Mouse (Mus musculus) liver, embryonic 12.5 days (tissue): ENCODE data around the gene Dxo. TPM values are rescaled to one million over a fixed set of nuclear protein-coding genes. Genes with fewer than 3 reads are reported as not detected.
A peak's percentile ranks its signal among the peaks of the same experiment; 100 is the strongest.
"Not testable (repeated sequence)": the region's sequence is repeated elsewhere in the genome, so short reads cannot be mapped to it uniquely, and the experiment has no call there.

Experiments
- ATAC-seq: fragments of 200-750 bp; cut with Nextera tagmentation; 2 replicates; pipeline ENCODE4 v1.8.0; 2017; ENCODE audit warnings: moderate number of reproducible peaks, mild to moderate bottlenecking, moderate library complexity
- H3K27ac ChIP-seq: fragments of 300-500 bp; sonication (generic); 2 replicates; pipeline ENCODE4 v1.5.1; 2016; ENCODE audit warnings: mild to moderate bottlenecking
- H3K27me3 ChIP-seq: fragments of 300-500 bp; sonication (generic); replicated peaks from 2 replicates; pipeline ENCODE4 v1.6.1; 2016; ENCODE audit warnings: mild to moderate bottlenecking, moderate library complexity
- H3K36me3 ChIP-seq: fragments of 300-500 bp; sonication (generic); 2 replicates; pipeline ENCODE4 v1.6.1; 2016; ENCODE audit warnings: mild to moderate bottlenecking, moderate library complexity
- H3K4me1 ChIP-seq: fragments of 300-500 bp; sonication (generic); 2 replicates; pipeline ENCODE4 v1.6.1; 2016
- H3K4me2 ChIP-seq: fragments of 300-500 bp; sonication (generic); 2 replicates; pipeline ENCODE4 v1.6.1; 2016; ENCODE audit warnings: mild to moderate bottlenecking, moderate library complexity
- H3K4me3 ChIP-seq: fragments of 300-500 bp; sonication (generic); 2 replicates; pipeline ENCODE4 v1.5.1; 2016; ENCODE audit warnings: mild to moderate bottlenecking, moderate library complexity
- H3K9ac ChIP-seq: fragments of 300-500 bp; sonication (generic); 2 replicates; pipeline ENCODE4 v1.6.1; 2016; ENCODE audit warnings: mild to moderate bottlenecking, moderate library complexity
- H3K9me3 ChIP-seq: fragments of 300-500 bp; sonication (generic); replicated peaks from 2 replicates; pipeline ENCODE4 v1.6.1; 2016; ENCODE audit warnings: mild to moderate bottlenecking, moderate library complexity
- WGBS: fragments of 180-500 bp; shearing (Covaris S2); methylation state at CpG from one replicate; pipeline ENCODE4 v1.1.7; 2016; ENCODE audit not compliant: insufficient replicate concordance; 5-methylcytosine and 5-hydroxymethylcytosine counted together
- polyA plus RNA-seq: library from polyadenylated mRNA; unstranded; fragments of >200 nt; fragmentation: Nextera tagmentation; extraction: Ambion mirVana; gene quantifications from 2 replicates; pipeline ENCODE4 v1.2.1, GENCODE M21; 2016

The Dxo gene
- 37.0 and 38.8 TPM in 2 replicates for polyA plus RNA-seq

- Histone ChIP-seq H3K4me3 (peak within 1 kb of the TSS; percentile 76), H3K27me3 (no peaks in the 10 kb centered on the region), H3K9ac (peak within 1 kb of the TSS; percentile 81), H3K36me3 (peaks cover 72% of the 10 kb centered on the region), H3K4me1 (peaks cover 50% of the 10 kb centered on the region), H3K4me2 (peak within 1 kb of the TSS; percentile 97), H3K27ac (peak within 1 kb of the TSS; percentile 87), H3K9me3 (no peaks in the 10 kb centered on the region)
- ATAC-seq = peak; percentile 92
- WGBS = 1% methylated on average over 40 of the region's 40 CpGs
Observed at GRCm38 (mm10) chr17:34836856-34837221, at the start of gene Dxo, which contains the start of gene Stk19. Dxo (plus strand) TSS chr17:34837019. Stk19 (minus strand) TSS chr17:34836945.

GRCm38 (mm10) chr17:34795016-34795415, 41.8 kb upstream of the Dxo start:
- Histone ChIP-seq H3K4me1 (no peaks in the 10 kb centered on the region), H3K4me2 (no peak overlapping the region), H3K9ac (no peak overlapping the region), H3K36me3 (no peaks in the 10 kb centered on the region), H3K9me3 (0 out of 2 replicates have a peak, but pooled peaks cover 11% of the 10 kb centered on the region), H3K27ac (no peak overlapping the region), H3K4me3 (no peak overlapping the region), H3K27me3 (no peaks in the 10 kb centered on the region)
- ATAC-seq = no peak
- 75% methylated on average over 10 of the region's 10 CpGs for WGBS

- ATAC-seq = no peak
- 58% methylated on average over 9 of the region's 9 CpGs for WGBS
Observed at GRCm38 (mm10) chr17:34795633-34796032, 41.2 kb upstream of the Dxo start.

GRCm38 (mm10) chr17:34796311-34797140, 40.3 kb upstream of the Dxo start:
- Histone ChIP-seq H3K27me3 (no peaks in the 10 kb centered on the region), H3K4me1 (no peaks in the 10 kb centered on the region), H3K9me3 (0 out of 2 replicates have a peak, but pooled peaks cover 11% of the 10 kb centered on the region), H3K9ac (no peak overlapping the region), H3K36me3 (no peaks in the 10 kb centered on the region), H3K4me2 (no peak overlapping the region), H3K4me3 (no peak overlapping the region), H3K27ac (no peak overlapping the region)
- no peak for ATAC-seq
- WGBS = 55% methylated on average over 8 of the region's 8 CpGs

More at GRCm38 (mm10) chr17:34795633-34796032, 41.2 kb upstream of the Dxo start:
- Histone ChIP-seq H3K27ac (no peak overlapping the region), H3K9ac (no peak overlapping the region), H3K9me3 (0 out of 2 replicates have a peak, but pooled peaks cover 11% of the 10 kb centered on the region), H3K4me1 (no peaks in the 10 kb centered on the region), H3K36me3 (no peaks in the 10 kb centered on the region), H3K27me3 (no peaks in the 10 kb centered on the region), H3K4me3 (no peak overlapping the region), H3K4me2 (no peak overlapping the region)

- H3K27ac ChIP-seq, H3K9ac ChIP-seq: not testable (repeated sequence)
- WGBS = 64% methylated on average over 10 of the region's 10 CpGs
Observed at GRCm38 (mm10) chr17:34797211-34797995, 39.4 kb upstream of the Dxo start.

GRCm38 (mm10) chr17:34798071-34798470, 38.7 kb upstream of the Dxo start:
- not testable (repeated sequence) for H3K9ac ChIP-seq, H3K4me1 ChIP-seq, H3K9me3 ChIP-seq, H3K27me3 ChIP-seq, H3K4me2 ChIP-seq, H3K4me3 ChIP-seq, ATAC-seq, H3K27ac ChIP-seq, H3K36me3 ChIP-seq
- 63% methylated on average over 6 of the region's 7 CpGs for WGBS

More at GRCm38 (mm10) chr17:34797211-34797995, 39.4 kb upstream of the Dxo start:
- not testable (repeated sequence) for H3K36me3 ChIP-seq, ATAC-seq, H3K27me3 ChIP-seq, H3K4me1 ChIP-seq, H3K4me3 ChIP-seq, H3K4me2 ChIP-seq
- 0 out of 2 replicates have a peak, but pooled peaks cover 10% of the 10 kb centered on the region for H3K9me3 ChIP-seq

- Histone ChIP-seq H3K36me3 (no peaks in the 10 kb centered on the region), H3K4me1 (no peaks in the 10 kb centered on the region), H3K27me3 (no peaks in the 10 kb centered on the region), H3K27ac (no peak overlapping the region), H3K9me3 (no peaks in the 10 kb centered on the region), H3K4me3 (no peak overlapping the region), H3K4me2 (no peak overlapping the region), H3K9ac (no peak overlapping the region)
- 76% methylated on average over 17 of the region's 17 CpGs for WGBS
- ATAC-seq = no peak
Observed at GRCm38 (mm10) chr17:34798866-34799530, 37.8 kb upstream of the Dxo start.

- no peaks in the 10 kb centered on the region for H3K27me3 ChIP-seq
- H3K9me3 ChIP-seq = no peaks in the 10 kb centered on the region
- no peak overlapping the region for H3K27ac ChIP-seq
- 79% methylated on average over 4 of the region's 4 CpGs for WGBS
- no peak overlapping the region for H3K4me2 ChIP-seq
- no peak overlapping the region for H3K4me3 ChIP-seq
- H3K9ac ChIP-seq = no peak overlapping the region
- ATAC-seq = no peak
- H3K36me3 ChIP-seq = no peaks in the 10 kb centered on the region
- no peaks in the 10 kb centered on the region for H3K4me1 ChIP-seq
Observed at GRCm38 (mm10) chr17:34799531-34799925, 37.3 kb upstream of the Dxo start.

- not testable (repeated sequence) for ATAC-seq, H3K9me3 ChIP-seq, H3K27me3 ChIP-seq, H3K4me1 ChIP-seq, H3K4me2 ChIP-seq, H3K36me3 ChIP-seq, H3K4me3 ChIP-seq, H3K9ac ChIP-seq, H3K27ac ChIP-seq
- WGBS = 79% methylated on average over 16 of the region's 16 CpGs
Observed at GRCm38 (mm10) chr17:34800781-34801305, 36.0 kb upstream of the Dxo start.

- not testable (repeated sequence) for H3K9ac ChIP-seq, H3K4me1 ChIP-seq, H3K4me3 ChIP-seq, ATAC-seq, H3K27ac ChIP-seq, H3K9me3 ChIP-seq, H3K27me3 ChIP-seq, H3K36me3 ChIP-seq, H3K4me2 ChIP-seq
- 73% methylated on average over 9 of the region's 9 CpGs for WGBS
Observed at GRCm38 (mm10) chr17:34802756-34803155, 34.1 kb upstream of the Dxo start.

GRCm38 (mm10) chr17:34803367-34803766, 33.5 kb upstream of the Dxo start:
- not testable (repeated sequence) for H3K27ac ChIP-seq, H3K9me3 ChIP-seq, H3K27me3 ChIP-seq, H3K36me3 ChIP-seq, H3K9ac ChIP-seq, H3K4me2 ChIP-seq, H3K4me3 ChIP-seq, ATAC-seq, H3K4me1 ChIP-seq
- WGBS = 75% methylated on average over 6 of the region's 6 CpGs
